Mouse (Mus musculus) myocyte (in vitro differentiated cells): ENCODE measurements around the gene 4930596D02Rik. TPM values are rescaled to one million over a fixed set of nuclear protein-coding genes. Genes with fewer than 3 reads are reported as not detected.

Source experiments
- H3K27me3 ChIP-seq: one replicate; pipeline ENCODE4 v1.6.1; 2011; ENCODE audit not compliant: control insufficient read depth, insufficient read depth, insufficient read length
- H3K36me3 ChIP-seq: one replicate; pipeline ENCODE4 v1.6.1; 2011; ENCODE audit not compliant: control insufficient read depth, insufficient read depth
- H3K4me2 ChIP-seq: one replicate; pipeline ENCODE4 v1.6.1; 2011; ENCODE audit warnings: low read depth, control low read depth
- H3K4me3 ChIP-seq: one replicate; pipeline ENCODE4 v1.5.1; 2011; ENCODE audit warnings: mild to moderate bottlenecking, control low read depth, moderate library complexity
- H3K79me2 ChIP-seq: one replicate; pipeline ENCODE4 v1.6.1; 2011; ENCODE audit not compliant: control insufficient read depth, insufficient read depth
- H3ac ChIP-seq: one replicate; pipeline ENCODE4 v1.6.1; 2011; ENCODE audit not compliant: control insufficient read depth, insufficient read length
- CEBPB ChIP-seq: IDR thresholded peaks from 2 replicates; pipeline ENCODE4 v1.6.1; 2011; ENCODE audit warnings: mild to moderate bottlenecking, moderate library complexity; ENCODE audit not compliant: poor library complexity, insufficient read depth, severe bottlenecking
- E2F4 ChIP-seq: IDR thresholded peaks from one replicate; pipeline ENCODE4 v1.6.1; 2011; ENCODE audit warnings: mild to moderate bottlenecking, control low read depth, moderate library complexity; ENCODE audit not compliant: insufficient read depth
- MAX ChIP-seq: IDR thresholded peaks from one replicate; pipeline ENCODE4 v1.6.1; 2011; ENCODE audit warnings: low read depth, mild to moderate bottlenecking, control low read depth
- MYOD1 ChIP-seq, 3 experiments: IDR thresholded peaks; one replicate each; pipeline ENCODE4 v1.6.1; 2011; ENCODE audit warnings: control low read depth in 2 of 3, low read depth in 2 of 3, mild to moderate bottlenecking in 2 of 3, moderate library complexity in 1 of 3; ENCODE audit not compliant: insufficient read length in 2 of 3, control insufficient read depth in 1 of 3
- MYOG ChIP-seq, 3 experiments: IDR thresholded peaks; one replicate each; pipeline ENCODE4 v1.6.1; 2011; ENCODE audit warnings: control low read depth in 2 of 3, low read depth in 2 of 3, mild to moderate bottlenecking in 2 of 3; ENCODE audit not compliant: insufficient read length in 2 of 3, control insufficient read depth in 1 of 3, insufficient read depth in 1 of 3
- POLR2A ChIP-seq: IDR thresholded peaks from one replicate; pipeline ENCODE4 v1.6.1; 2011; ENCODE audit warnings: low read depth, mild to moderate bottlenecking, control low read depth, moderate library complexity; ENCODE audit not compliant: insufficient read length
- POLR2AphosphoS2 ChIP-seq: IDR thresholded peaks from one replicate; pipeline ENCODE4 v1.6.1; 2011; ENCODE audit warnings: low read depth, control low read depth; ENCODE audit not compliant: insufficient read length
- REST ChIP-seq: IDR thresholded peaks from one replicate; pipeline ENCODE4 v1.6.1; 2011; ENCODE audit warnings: mild to moderate bottlenecking, control low read depth, moderate library complexity; ENCODE audit not compliant: insufficient read depth, insufficient read length
- SRF ChIP-seq: IDR thresholded peaks from one replicate; pipeline ENCODE4 v1.6.1; 2011; ENCODE audit warnings: low read depth; ENCODE audit not compliant: control insufficient read depth, insufficient read length
- TCF12 ChIP-seq: IDR thresholded peaks from one replicate; pipeline ENCODE4 v1.6.1; 2011; ENCODE audit warnings: mild to moderate bottlenecking, control low read depth; ENCODE audit not compliant: poor library complexity, insufficient read depth, severe bottlenecking
- TCF3 ChIP-seq: IDR thresholded peaks from one replicate; pipeline ENCODE4 v1.6.1; 2011; ENCODE audit warnings: low read depth, control low read depth; ENCODE audit not compliant: insufficient read length
- USF1 ChIP-seq: IDR thresholded peaks from one replicate; pipeline ENCODE4 v1.6.1; 2011; ENCODE audit warnings: low read depth, mild to moderate bottlenecking, control low read depth, moderate library complexity
- polyA plus RNA-seq: library from polyadenylated mRNA; unstranded; fragments of >200 nt; fragmentation: generic; extraction: Trizol; gene quantifications from one replicate; pipeline ENCODE4 v1.2.1, GENCODE M21; 2012; ENCODE audit warnings: missing spikeins

The 4930596D02Rik gene
- polyA plus RNA-seq, 1 experiment: not detected

GRCm38 (mm10) chr14:35780033-35780432 lies 31.7 kb downstream of the 4930596D02Rik start:
- H3K79me2 ChIP-seq: no peaks in the 10 kb centered on the region
- no peaks in the 10 kb centered on the region for H3K27me3 ChIP-seq
- H3K4me2 ChIP-seq: no peak overlapping the region
- H3K4me3 ChIP-seq: no peak overlapping the region
- H3ac ChIP-seq: no peak overlapping the region
- TF ChIP-seq E2F4 (no peak), REST (no peak), POLR2AphosphoS2 (no peak), SRF (no peak), MYOG (IDR thresholded peaks at IDR 0.05; ENCODE audit: control insufficient read depth in 1 of 3, insufficient read depth in 1 of 3, insufficient read length in 2 of 3, low read depth in 2 of 3) (no peak), TCF3 (no peak), POLR2A (no peak), MYOD1 (IDR thresholded peaks at IDR 0.05; ENCODE audit: control insufficient read depth in 1 of 3, insufficient read length in 2 of 3, low read depth in 2 of 3) (no peak), MAX (no peak), USF1 (no peak), CEBPB (no peak), TCF12 (no peak)
- H3K36me3 ChIP-seq: no peaks in the 10 kb centered on the region

- H3K79me2 ChIP-seq: no peaks in the 10 kb centered on the region
- no peaks in the 10 kb centered on the region for H3K36me3 ChIP-seq
- H3K27me3 ChIP-seq: no peaks in the 10 kb centered on the region
- no peak overlapping the region for H3ac ChIP-seq
- TF ChIP-seq MYOG (IDR thresholded peaks at IDR 0.05; ENCODE audit: control insufficient read depth in 1 of 3, insufficient read depth in 1 of 3, insufficient read length in 2 of 3, low read depth in 2 of 3) (no peak), CEBPB (no peak), TCF3 (no peak), MYOD1 (IDR thresholded peaks at IDR 0.05; ENCODE audit: control insufficient read depth in 1 of 3, insufficient read length in 2 of 3, low read depth in 2 of 3) (no peak), USF1 (no peak), SRF (no peak), MAX (no peak), TCF12 (no peak), E2F4 (no peak), REST (no peak), POLR2AphosphoS2 (no peak)
- H3K4me3 ChIP-seq: no peak overlapping the region
- no peak overlapping the region for H3K4me2 ChIP-seq
Observed at GRCm38 (mm10) chr14:35773306-35773705, 38.5 kb downstream of the 4930596D02Rik start.
